Mouse (Mus musculus): ENCODE data around the gene Myh6. TPM values are rescaled to one million over a fixed set of nuclear protein-coding genes. Genes with fewer than 3 reads are reported as not detected.

Gene Myh6
- polyA plus RNA-seq, 1 experiment: 1.4 TPM

DNA sequence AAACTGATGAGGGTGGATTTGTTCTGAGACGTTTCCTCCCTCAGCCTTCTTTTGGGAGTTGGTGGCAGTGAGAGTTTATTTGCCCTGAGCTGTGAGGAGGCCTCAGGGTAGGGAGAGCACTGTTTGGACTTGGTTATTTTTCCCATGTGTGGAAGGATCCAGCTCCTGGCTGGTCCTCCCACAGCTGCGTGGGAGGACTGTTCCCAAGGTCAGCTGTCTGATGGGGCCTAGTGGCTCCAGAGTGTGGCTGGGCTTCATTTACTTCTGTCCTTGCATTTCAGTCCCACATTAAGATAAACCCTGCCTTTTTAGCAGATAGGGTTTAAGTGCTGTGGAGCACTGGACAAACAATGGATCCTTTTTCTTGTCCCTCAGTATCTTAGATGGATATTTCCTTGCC lies 69.3 kb downstream of the Myh6 start:
- peaks cover 6% of the 10 kb centered on the region for H3K4me1 ChIP-seq (ENCODE audit: control insufficient read depth, insufficient read depth, low read length)
- peak overlapping the region; percentile 85 for H3K27ac ChIP-seq (ENCODE audit: control insufficient read depth, insufficient read depth, low read depth, low read length)
- H3K27me3 ChIP-seq (ENCODE audit: control insufficient read depth, insufficient read depth, low read length): no peaks in the 10 kb centered on the region
- H3K4me3 ChIP-seq (ENCODE audit: control insufficient read depth, low read depth, low read length): peak overlapping the region; percentile 50
- TF ChIP-seq CTCF (IDR thresholded peaks at IDR 0.05; ENCODE audit: control insufficient read depth, insufficient read depth, insufficient replicate concordance, low read depth, low read length) (no peak), POLR2A (IDR thresholded peaks at IDR 0.05; ENCODE audit: control insufficient read depth, low read depth, low read length) (no peak)
- H3K36me3 ChIP-seq (ENCODE audit: control insufficient read depth, insufficient read depth, low read length): peaks cover 5% of the 10 kb centered on the region

DNA sequence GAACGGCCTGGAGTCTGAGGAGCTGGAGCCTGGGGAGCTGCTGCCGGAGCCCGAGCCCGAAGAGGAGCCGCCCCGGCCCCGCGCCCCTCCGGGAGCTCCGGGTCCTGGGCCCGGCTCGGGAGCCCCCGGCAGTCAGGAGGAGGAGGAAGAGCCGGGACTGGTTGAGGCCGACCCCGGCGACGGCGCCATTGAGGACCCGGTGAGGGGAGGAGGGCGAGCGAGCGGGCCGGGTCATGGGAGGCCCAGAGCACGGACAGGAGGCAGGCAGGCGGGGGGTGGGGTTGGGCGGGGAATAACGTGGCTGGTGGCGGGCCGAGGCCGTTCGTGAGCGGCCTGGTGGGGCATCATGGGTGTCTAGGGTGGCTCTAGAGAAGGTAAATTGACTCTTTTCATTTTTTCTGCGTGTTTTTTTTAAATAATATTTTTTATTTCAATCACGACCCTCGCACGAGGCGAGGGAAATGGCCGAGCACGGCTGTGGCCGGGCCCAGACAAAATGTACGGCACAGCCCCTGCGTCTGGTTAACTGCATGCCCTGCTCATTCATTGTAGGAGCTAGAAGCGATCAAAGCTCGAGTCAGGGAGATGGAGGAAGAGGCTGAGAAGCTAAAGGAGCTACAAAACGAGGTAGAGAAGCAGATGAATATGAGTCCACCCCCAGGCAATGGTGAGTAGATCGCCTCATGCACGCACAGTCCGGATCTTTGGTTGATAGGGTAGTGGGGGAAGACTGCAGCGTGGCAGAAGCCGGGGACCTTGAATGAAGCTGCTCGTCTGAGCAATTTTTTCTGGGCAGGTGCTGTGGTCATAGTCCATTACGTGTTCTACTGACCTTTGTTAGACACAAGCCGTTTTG lies 72.2 kb downstream of the Myh6 start:
- TF ChIP-seq POLR2A (IDR thresholded peaks at IDR 0.05; ENCODE audit: control insufficient read depth, low read depth, low read length) (peak; percentile 60; the same call in 1 of the 2 replicates), CTCF (IDR thresholded peaks at IDR 0.05; ENCODE audit: control insufficient read depth, insufficient read depth, insufficient replicate concordance, low read depth, low read length) (no peak)

DNA sequence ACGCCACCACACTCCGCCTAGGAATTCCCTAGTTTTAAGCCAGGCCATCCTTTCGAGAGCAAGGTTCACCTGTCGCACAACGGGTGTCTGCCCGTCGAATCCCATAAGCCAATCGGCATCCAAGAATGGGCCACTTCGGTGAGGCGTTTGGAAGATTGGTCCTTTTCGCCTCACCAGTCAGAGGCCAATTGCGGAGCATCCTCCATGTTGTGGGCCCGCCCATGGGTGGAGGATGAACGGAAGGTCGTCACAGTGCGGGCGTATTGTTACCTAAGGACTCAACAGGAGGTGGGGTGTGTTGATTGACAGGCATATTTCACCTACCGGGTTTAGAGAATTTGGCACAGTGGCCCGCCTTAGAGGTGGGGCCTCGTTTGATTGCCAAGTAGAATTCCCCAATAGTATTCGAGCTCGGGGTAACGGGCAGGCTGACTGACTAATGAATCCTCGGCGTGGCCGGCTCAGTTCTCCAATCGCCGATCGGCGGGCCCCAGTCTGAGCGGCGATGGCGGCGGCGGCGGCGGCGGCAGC lies 73.0 kb downstream of the Myh6 start:
- Histone ChIP-seq H3K36me3 (ENCODE audit: control insufficient read depth, insufficient read depth, low read length) (peaks cover 5% of the 10 kb centered on the region), H3K4me3 (ENCODE audit: control insufficient read depth, low read depth, low read length) (peak overlapping the region; percentile 99), H3K4me1 (ENCODE audit: control insufficient read depth, insufficient read depth, low read length) (peaks cover 6% of the 10 kb centered on the region), H3K27me3 (ENCODE audit: control insufficient read depth, insufficient read depth, low read length) (no peaks in the 10 kb centered on the region), H3K27ac (ENCODE audit: control insufficient read depth, insufficient read depth, low read depth, low read length) (peak overlapping the region; percentile 99)
- TF ChIP-seq CTCF (IDR thresholded peaks at IDR 0.05; ENCODE audit: control insufficient read depth, insufficient read depth, insufficient replicate concordance, low read depth, low read length): 0 out of 2 replicates have a peak, but pooled peaks have one; percentile 26
- TF ChIP-seq POLR2A (IDR thresholded peaks at IDR 0.05; ENCODE audit: control insufficient read depth, low read depth, low read length): peak; percentile 97

More for the DNA sequence above, 72.2 kb downstream of the Myh6 start:
- Histone ChIP-seq H3K27me3 (ENCODE audit: control insufficient read depth, insufficient read depth, low read length) (no peaks in the 10 kb centered on the region), H3K27ac (ENCODE audit: control insufficient read depth, insufficient read depth, low read depth, low read length) (peak overlapping the region; percentile 95), H3K36me3 (ENCODE audit: control insufficient read depth, insufficient read depth, low read length) (peaks cover 5% of the 10 kb centered on the region), H3K4me1 (ENCODE audit: control insufficient read depth, insufficient read depth, low read length) (peaks cover 6% of the 10 kb centered on the region), H3K4me3 (ENCODE audit: control insufficient read depth, low read depth, low read length) (peak overlapping the region; percentile 99)

DNA sequence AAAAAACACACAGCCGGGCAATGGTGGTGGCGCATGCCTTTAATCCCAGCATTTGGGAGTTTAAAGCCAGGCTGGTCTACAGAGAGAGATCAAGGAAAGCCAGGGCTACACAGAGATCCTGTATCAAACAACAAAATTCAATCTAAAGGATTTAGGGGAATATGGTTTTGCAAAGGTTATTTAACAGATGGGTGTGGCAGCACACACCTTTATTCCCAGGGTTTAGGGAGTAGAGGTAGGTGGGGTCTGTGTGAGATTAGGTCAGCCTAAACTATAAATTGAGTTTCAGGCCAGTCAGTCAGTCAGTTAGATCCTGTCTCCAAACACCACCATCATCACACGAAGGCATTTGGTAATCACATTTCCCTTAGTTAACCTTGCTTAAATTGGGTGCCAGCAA lies 74.5 kb downstream of the Myh6 start, which contains the start of gene Pabpn1:
Gene Pabpn1, plus strand, starts transcription at position 301 of the 400 bp plus-strand sequence.
- H3K36me3 ChIP-seq (ENCODE audit: control insufficient read depth, insufficient read depth, low read length): peaks cover 3% of the 10 kb centered on the region; the same call in 1 of the 2 replicates
- H3K4me1 ChIP-seq (ENCODE audit: control insufficient read depth, insufficient read depth, low read length): peaks cover 2% of the 10 kb centered on the region
- TF ChIP-seq POLR2A (IDR thresholded peaks at IDR 0.05; ENCODE audit: control insufficient read depth, low read depth, low read length) (no peak), CTCF (IDR thresholded peaks at IDR 0.05; ENCODE audit: control insufficient read depth, insufficient read depth, insufficient replicate concordance, low read depth, low read length) (no peak)
- no peaks in the 10 kb centered on the region for H3K27me3 ChIP-seq (ENCODE audit: control insufficient read depth, insufficient read depth, low read length)
- peak within 1 kb of the TSS; percentile 99 for H3K4me3 ChIP-seq (ENCODE audit: control insufficient read depth, low read depth, low read length)
- peak within 1 kb of the TSS; percentile 99 for H3K27ac ChIP-seq (ENCODE audit: control insufficient read depth, insufficient read depth, low read depth, low read length)

Other genes starting within 250 kb of the Myh6 start
- 18.8 and 27.5 TPM in 2 replicates for gene Slc7a8, start 185.0 kb downstream of the Myh6 start, polyA plus RNA-seq (2012; rRNA removed)
- gene Rnf212b, start 152.8 kb downstream of the Myh6 start, polyA plus RNA-seq (2012; rRNA removed): 9.1 and 9.5 TPM in 2 replicates
- 94.0 and 97.4 TPM in 2 replicates for gene Homez, start 96.0 kb downstream of the Myh6 start, polyA plus RNA-seq (2012; rRNA removed)
- gene Ppp1r3e, start 89.4 kb downstream of the Myh6 start, polyA plus RNA-seq (2012; rRNA removed): 5.4 TPM in 2 replicates
- 29.4 and 31.2 TPM in 2 replicates for gene Bcl2l2, start 83.5 kb downstream of the Myh6 start, polyA plus RNA-seq (2012; rRNA removed)
- gene Gm20521, start 83.5 kb downstream of the Myh6 start, polyA plus RNA-seq (2012; rRNA removed): 2.0 and 2.2 TPM in 2 replicates
- gene Pabpn1, start 74.4 kb downstream of the Myh6 start, polyA plus RNA-seq (2012; rRNA removed): 341 and 429 TPM in 2 replicates
- 27.3 and 27.8 TPM in 2 replicates for gene Slc22a17, start 53.8 kb downstream of the Myh6 start, polyA plus RNA-seq (2012; rRNA removed)
- gene Efs, start 40.8 kb downstream of the Myh6 start, polyA plus RNA-seq (2012; rRNA removed): 1.6 and 1.7 TPM in 2 replicates
- not detected in 2 replicates for gene Il25, start 34.2 kb downstream of the Myh6 start, polyA plus RNA-seq (2012; rRNA removed)
- gene Cmtm5, start 30.7 kb downstream of the Myh6 start, polyA plus RNA-seq (2012; rRNA removed): not detected in 2 replicates
- gene Gm17428, start 10.0 kb upstream of the Myh6 start, polyA plus RNA-seq (2012; rRNA removed): not detected in 2 replicates
- 0.75 and 1.9 TPM in 2 replicates for gene Myh7, start 27.7 kb upstream of the Myh6 start, polyA plus RNA-seq (2012; rRNA removed)
- gene Ngdn, start 48.5 kb upstream of the Myh6 start, polyA plus RNA-seq (2012; rRNA removed): 10.6 and 13.1 TPM in 2 replicates
- gene Zfhx2, start 125.4 kb upstream of the Myh6 start, polyA plus RNA-seq (2012; rRNA removed): 3.8 and 4.4 TPM in 2 replicates
- gene Thtpa, start 127.9 kb upstream of the Myh6 start, polyA plus RNA-seq (2012; rRNA removed): 4.6 and 4.9 TPM in 2 replicates
- gene Ap1g2, start 139.7 kb upstream of the Myh6 start, polyA plus RNA-seq (2012; rRNA removed): 3.0 and 4.0 TPM in 2 replicates
- gene Jph4, start 150.0 kb upstream of the Myh6 start, polyA plus RNA-seq (2012; rRNA removed): 6.6 and 7.4 TPM in 2 replicates